ENCODE assay signal across 34 mouse cellular contexts in the genomic region with DNA sequence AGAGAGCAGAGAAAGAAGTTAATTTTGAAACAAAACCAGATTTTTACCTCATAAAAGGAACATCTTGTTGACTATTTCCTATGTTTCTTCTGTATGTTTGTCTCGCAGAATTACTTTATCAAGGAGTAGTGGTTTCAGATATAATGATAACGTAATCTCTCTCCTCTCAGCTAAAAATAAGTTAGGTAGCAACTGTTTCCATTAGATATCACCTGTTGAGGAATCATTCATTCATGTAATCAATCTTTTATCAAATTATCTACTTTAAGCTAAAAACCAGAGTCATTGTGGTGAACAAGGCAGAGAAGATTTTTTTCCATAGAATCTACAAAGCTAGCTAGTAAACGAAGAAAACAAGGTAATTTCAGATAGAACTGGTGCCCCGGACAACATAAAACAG. TPM values are rescaled to one million over a fixed set of nuclear protein-coding genes. Genes with fewer than 3 reads are reported as not detected.
"Had no signal": no experiment of that assay in that cellular context is flagged by ENCODE, and none has a peak within 500 bp of the region (broad histone marks: within the 10 kb centered on the region; RNA-seq: fewer than 3 reads in every experiment).

No protein-coding gene starts in this region.

- H3K27me3 ChIP-seq: limb, embryonic 12.5 days; limb, embryonic 13.5 days; limb, embryonic 15.5 days; liver, embryonic 12.5 days; liver, embryonic 13.5 days; liver, embryonic 15.5 days; lung, embryonic 15.5 days; midbrain, embryonic 12.5 days; midbrain, embryonic 13.5 days; midbrain, embryonic 15.5 days had no signal

- H3K36me3 ChIP-seq: limb, embryonic 10.5 days; limb, embryonic 12.5 days; limb, embryonic 13.5 days; limb, embryonic 15.5 days; liver, embryonic 12.5 days; liver, embryonic 13.5 days; liver, embryonic 15.5 days; lung, embryonic 15.5 days; midbrain, embryonic 10.5 days; midbrain, embryonic 12.5 days; midbrain, embryonic 13.5 days; midbrain, embryonic 15.5 days had no signal

- H3K27ac ChIP-seq: limb, embryonic 10.5 days; limb, embryonic 12.5 days; limb, embryonic 13.5 days; limb, embryonic 15.5 days; liver, embryonic 12.5 days; liver, embryonic 13.5 days; liver, embryonic 14.5 days; liver, embryonic 15.5 days; lung, embryonic 15.5 days; macrophage; midbrain, embryonic 10.5 days; midbrain, embryonic 12.5 days; midbrain, embryonic 13.5 days; midbrain, embryonic 15.5 days had no signal

- H3K9ac ChIP-seq: limb, embryonic 12.5 days; limb, embryonic 13.5 days; limb, embryonic 15.5 days; liver, embryonic 12.5 days; liver, embryonic 13.5 days; liver, embryonic 14.5 days; liver, embryonic 15.5 days; liver, postnatal 0 days; lung, embryonic 14.5 days; lung, embryonic 15.5 days; midbrain, embryonic 12.5 days; midbrain, embryonic 13.5 days; midbrain, embryonic 15.5 days had no signal

- H3K9me3 ChIP-seq: limb, embryonic 10.5 days; limb, embryonic 12.5 days; limb, embryonic 13.5 days; limb, embryonic 15.5 days; liver, embryonic 12.5 days; liver, embryonic 13.5 days; liver, embryonic 15.5 days; lung, embryonic 15.5 days; midbrain, embryonic 10.5 days; midbrain, embryonic 12.5 days; midbrain, embryonic 13.5 days; midbrain, embryonic 15.5 days had no signal

- H3K4me3 ChIP-seq: limb, embryonic 10.5 days; limb, embryonic 12.5 days; limb, embryonic 13.5 days; limb, embryonic 15.5 days; liver, embryonic 12.5 days; liver, embryonic 13.5 days; liver, embryonic 15.5 days; lung, embryonic 15.5 days; megakaryocyte, embryonic 14.5 days; midbrain, embryonic 10.5 days; midbrain, embryonic 12.5 days; midbrain, embryonic 13.5 days; midbrain, embryonic 15.5 days; myocyte had no signal

- H3K4me1 ChIP-seq: limb, embryonic 10.5 days; limb, embryonic 12.5 days; limb, embryonic 13.5 days; limb, embryonic 15.5 days; liver, embryonic 12.5 days; liver, embryonic 13.5 days; liver, embryonic 15.5 days; lung, embryonic 15.5 days; megakaryocyte, embryonic 14.5 days; midbrain, embryonic 10.5 days; midbrain, embryonic 12.5 days; midbrain, embryonic 13.5 days; midbrain, embryonic 15.5 days had no signal

- DNase-seq: left cerebral cortex, postnatal 4 days; liver; liver, embryonic 13.5 days; liver, postnatal 0 days; lung, adult 18-20 months; lung, adult 2 months; lung, embryonic 14.5 days; lung, postnatal 10 days; lung, postnatal 14 days; lung, postnatal 36 days; lung, postnatal 4 days; midbrain, embryonic 14.5 days had no signal

RNA-seq across cellular contexts. Expression of a gene that starts 28.6 kb away (rescaled TPM):
- total RNA-seq: left cerebral cortex, postnatal 10 days; left cerebral cortex, postnatal 14 days; left cerebral cortex, postnatal 25 days; left cerebral cortex, postnatal 36 days; left cerebral cortex, postnatal 4 days; megakaryocyte, adult 5-6 weeks; midbrain, postnatal 0 days; monocyte, adult 5-6 weeks had no signal
- polyA plus RNA-seq: macrophage; midbrain, embryonic 12.5 days; midbrain, embryonic 13.5 days; midbrain, embryonic 15.5 days had no signal
